Mouse (Mus musculus): ENCODE measurements around the gene Stk32c.

Stk32c gene

GRCm38 (mm10) chr7:139212754-139213745 is at the start of gene Stk32c, which contains the start of gene Lrrc27:
Gene Stk32c, minus strand, starts transcription at chr7:139213307.
Gene Lrrc27, plus strand, starts transcription at chr7:139212988.
- peak; percentile 99 for DNase-seq (ENCODE audit: extremely low read depth, insufficient read length, low spot score)

DNA sequence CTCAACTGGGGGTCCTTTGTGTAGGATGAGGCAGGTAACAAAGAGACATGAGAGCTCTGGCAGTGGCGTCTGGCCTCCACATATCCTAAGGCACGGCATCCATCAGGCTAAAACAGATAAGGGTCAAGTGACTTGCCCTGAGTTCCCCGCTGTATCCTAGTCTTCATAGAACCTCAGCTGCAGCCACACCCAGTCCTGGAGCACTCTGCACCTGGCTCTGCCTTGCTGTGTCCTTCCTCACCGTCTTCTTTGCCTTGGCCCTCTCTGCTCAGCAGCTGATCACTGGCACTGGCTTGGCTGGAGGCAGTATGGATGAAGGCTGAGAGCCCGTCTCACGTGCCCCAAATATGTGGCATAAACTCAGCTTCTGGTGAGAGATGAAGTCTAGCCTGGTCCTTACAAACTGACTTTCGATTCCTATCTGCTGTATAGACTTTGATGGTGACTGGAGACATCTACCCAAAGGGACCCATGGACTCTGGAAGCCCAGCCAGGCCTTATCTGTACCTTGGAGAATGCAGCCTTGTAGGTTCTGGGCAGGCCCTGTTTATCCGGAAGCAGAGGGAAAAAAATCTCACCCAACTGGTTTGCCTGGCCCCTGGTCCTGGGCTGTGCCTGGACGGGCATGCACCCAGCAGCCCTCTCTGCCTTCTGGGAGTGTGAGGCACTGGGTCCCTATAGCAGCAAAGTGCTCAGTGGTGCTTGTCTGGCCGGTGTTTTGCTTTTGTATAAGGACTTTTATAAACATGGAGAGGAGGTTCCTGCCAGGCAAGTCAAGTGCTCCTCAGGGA is 44.8 kb upstream of the Stk32c start:
- no peak for DNase-seq (ENCODE audit: extremely low read depth, insufficient read length, low spot score)

- no peak for DNase-seq (ENCODE audit: extremely low read depth, insufficient read length, low spot score)
These were observed 41.5 kb upstream of the Stk32c start for GRCm38 (mm10) chr7:139254626-139255025.

DNA sequence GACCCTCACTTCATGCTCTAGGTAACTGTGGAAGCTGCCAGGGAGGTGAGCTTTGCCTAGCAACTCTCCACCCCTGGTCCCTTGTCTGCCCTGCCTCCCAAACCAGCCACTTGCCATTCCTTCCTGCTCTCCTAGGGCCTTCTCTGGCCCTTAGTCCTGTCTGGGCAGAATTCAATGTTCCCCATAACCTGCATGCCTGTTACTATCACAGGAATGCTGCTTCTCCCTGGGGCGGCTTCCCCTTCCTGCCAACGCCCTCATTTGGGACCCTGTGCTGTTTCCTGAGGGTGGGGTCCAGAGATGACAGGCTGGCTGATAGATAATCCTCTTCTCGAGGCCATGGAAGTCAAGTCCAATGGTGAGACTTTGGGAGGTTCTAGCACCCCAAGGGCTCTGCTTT is 40.4 kb upstream of the Stk32c start:
- DNase-seq (ENCODE audit: extremely low read depth, insufficient read length, low spot score): no peak

GRCm38 (mm10) chr7:139252986-139253385 is 39.9 kb upstream of the Stk32c start:
- DNase-seq (ENCODE audit: extremely low read depth, insufficient read length, low spot score): no peak

GRCm38 (mm10) chr7:139252566-139252965 is 39.5 kb upstream of the Stk32c start:
- no peak for DNase-seq (ENCODE audit: extremely low read depth, insufficient read length, low spot score)

- peak; percentile 80 for DNase-seq (ENCODE audit: extremely low read depth, insufficient read length, low spot score)
These were observed 38.8 kb upstream of the Stk32c start for GRCm38 (mm10) chr7:139251881-139252301.

DNA sequence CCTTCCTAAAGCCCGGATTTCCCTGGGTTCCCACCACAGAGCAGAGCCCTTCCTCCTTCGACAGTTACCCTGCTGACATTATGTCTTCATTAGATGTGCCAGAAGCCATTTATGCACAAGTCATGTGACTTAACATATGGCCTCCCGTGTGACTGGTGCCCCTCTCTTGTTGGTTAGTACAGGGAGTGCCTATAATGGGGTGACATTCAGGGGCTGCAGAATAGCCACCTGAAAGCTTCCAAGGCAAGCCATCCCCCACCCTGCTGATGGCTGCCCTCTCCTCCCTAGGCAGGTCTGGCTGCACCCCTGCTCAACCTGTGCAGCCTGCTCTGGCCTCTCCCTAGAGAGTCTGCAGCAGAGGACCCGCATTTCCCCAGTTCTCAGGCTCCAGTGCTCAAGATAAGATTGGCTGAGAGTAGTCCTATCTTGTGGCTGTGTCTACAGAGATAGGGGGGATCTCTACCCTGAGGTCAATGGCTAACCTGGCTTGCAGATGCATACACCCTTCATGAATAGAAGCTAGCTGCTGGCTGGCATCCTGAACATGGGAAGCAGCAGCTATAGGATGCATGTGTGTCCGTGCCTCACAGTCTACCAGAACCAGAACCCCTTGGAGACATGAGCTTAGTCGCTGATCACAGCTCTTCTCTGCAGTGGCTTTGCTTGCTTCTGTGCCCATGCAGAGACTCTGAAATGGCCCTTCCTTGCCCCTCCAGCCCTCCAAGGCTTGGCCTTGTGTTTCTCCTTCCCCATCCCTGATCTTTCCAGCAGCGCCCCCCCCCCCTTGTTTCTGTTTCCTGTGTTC is 36.5 kb upstream of the Stk32c start:
- DNase-seq (ENCODE audit: extremely low read depth, insufficient read length, low spot score): no peak

- DNase-seq (ENCODE audit: extremely low read depth, insufficient read length, low spot score): peak; percentile 61
These were observed 35.7 kb upstream of the Stk32c start for GRCm38 (mm10) chr7:139248615-139249405.

GRCm38 (mm10) chr7:139247881-139248614 is 34.9 kb upstream of the Stk32c start, which contains the start of gene Pwwp2b:
Gene Pwwp2b, plus strand, starts transcription at chr7:139248482.
- DNase-seq (ENCODE audit: extremely low read depth, insufficient read length, low spot score): peak; percentile 90

- DNase-seq (ENCODE audit: extremely low read depth, insufficient read length, low spot score): peak; percentile 93
These were observed 34.1 kb upstream of the Stk32c start for GRCm38 (mm10) chr7:139246931-139247880.

GRCm38 (mm10) chr7:139246086-139246485 is 33.0 kb upstream of the Stk32c start:
- DNase-seq (ENCODE audit: extremely low read depth, insufficient read length, low spot score): peak; percentile 78

DNA sequence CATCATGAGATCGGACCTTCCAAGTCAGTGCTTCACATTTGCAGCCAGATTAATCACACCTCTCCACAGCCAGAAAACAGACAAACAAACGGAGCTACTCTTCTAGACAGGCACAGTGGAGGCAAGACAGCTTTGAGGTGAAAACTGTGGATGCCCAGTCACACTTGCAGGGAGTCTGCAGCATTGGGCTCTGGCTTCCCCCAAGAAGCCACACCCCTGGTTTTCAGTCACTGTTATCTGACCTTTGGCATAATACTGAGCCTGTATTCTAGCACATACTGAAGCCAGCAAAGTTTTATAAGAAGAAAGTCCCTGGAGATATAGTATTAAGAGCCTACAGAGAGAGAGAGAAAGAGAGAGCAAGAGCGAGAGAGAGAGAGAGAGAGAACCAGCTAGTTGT is 26.3 kb upstream of the Stk32c start:
- DNase-seq (ENCODE audit: extremely low read depth, insufficient read length, low spot score): no peak

GRCm38 (mm10) chr7:139235651-139236358 is 22.7 kb upstream of the Stk32c start:
- no peak for DNase-seq (ENCODE audit: extremely low read depth, insufficient read length, low spot score)

DNA sequence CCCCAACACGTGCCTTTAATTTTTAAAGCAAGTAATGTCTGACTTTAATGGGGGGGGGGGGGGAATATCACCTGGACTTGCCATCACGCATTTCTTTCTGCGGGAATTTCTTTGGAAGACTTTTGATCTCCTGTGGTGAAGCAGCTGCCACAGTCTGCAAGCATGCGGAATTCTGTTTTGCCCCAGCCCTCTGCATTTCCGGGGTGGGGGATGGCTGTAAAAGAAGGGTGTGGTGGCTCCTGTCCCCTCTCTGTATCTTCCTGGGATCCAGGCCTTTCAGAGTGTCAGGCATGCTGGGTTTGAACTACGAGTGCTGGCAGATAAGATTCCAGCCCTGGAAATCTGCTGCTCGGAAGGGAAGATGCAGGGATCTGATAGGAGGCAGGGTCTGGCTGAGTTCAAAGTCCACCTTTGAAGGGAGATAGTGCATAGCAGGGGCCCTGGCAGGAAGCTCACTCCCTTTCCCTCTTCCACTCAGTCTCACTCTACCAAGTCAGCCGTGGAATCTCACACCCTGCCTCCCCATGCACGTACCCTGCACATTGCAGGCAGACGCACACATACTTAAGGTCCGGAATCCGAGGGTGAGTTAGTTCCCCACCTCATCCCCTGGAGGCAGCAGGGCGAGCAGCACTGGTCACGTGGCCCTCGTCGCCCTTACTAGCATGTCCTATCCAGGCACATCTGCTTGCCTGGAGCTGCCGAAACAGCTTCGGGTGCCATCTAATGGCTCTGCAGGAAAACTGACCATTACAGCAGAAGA is 21.5 kb upstream of the Stk32c start:
- peak; percentile 80 for DNase-seq (ENCODE audit: extremely low read depth, insufficient read length, low spot score)

DNA sequence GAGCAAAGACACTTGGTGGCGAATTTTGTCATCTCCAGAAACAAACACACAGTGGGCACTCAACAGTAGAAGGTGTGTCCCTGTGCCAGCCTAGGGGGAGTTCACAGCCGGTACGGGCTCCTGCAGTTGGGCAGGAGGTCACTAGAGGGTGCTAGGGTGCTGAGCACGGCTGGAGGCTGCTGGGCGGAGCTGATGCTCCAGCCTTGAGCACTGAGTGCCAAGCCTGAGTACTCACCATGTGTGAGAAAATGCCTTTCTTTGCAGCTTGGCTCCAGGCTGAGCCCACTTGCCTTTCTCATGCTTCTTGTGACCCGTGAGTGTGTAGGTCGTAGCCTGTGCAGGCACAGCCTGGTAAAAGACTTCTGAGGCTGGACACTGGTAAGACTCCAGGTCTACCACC is 20.6 kb upstream of the Stk32c start:
- DNase-seq (ENCODE audit: extremely low read depth, insufficient read length, low spot score): peak; percentile 82

- no peak for DNase-seq (ENCODE audit: extremely low read depth, insufficient read length, low spot score)
These were observed 17.1 kb upstream of the Stk32c start for GRCm38 (mm10) chr7:139230241-139230640.

All from 3134 (cell line).